Mouse (Mus musculus): ENCODE results near the gene Ddx4.
A peak's percentile ranks its signal among the peaks of the same experiment; 100 is the strongest.

Gene Ddx4

GRCm38 (mm10) chr13:112652205-112652604 is at the start of gene Ddx4:
Gene Ddx4 (minus strand): TSS chr13:112652475.
- DNase-seq (ENCODE audit: low spot score in 2 of 2) = no peak

GRCm38 (mm10) chr13:112701256-112701655 is 49.0 kb upstream of the Ddx4 start:
- DNase-seq (ENCODE audit: low spot score in 2 of 2) = no peak

GRCm38 (mm10) chr13:112695526-112696240 is 43.4 kb upstream of the Ddx4 start:
- no peak for DNase-seq (ENCODE audit: low spot score in 2 of 2)

GRCm38 (mm10) chr13:112692870-112693553 is 40.7 kb upstream of the Ddx4 start:
- DNase-seq (ENCODE audit: low spot score in 2 of 2) = no peak

GRCm38 (mm10) chr13:112686155-112686554 is 33.9 kb upstream of the Ddx4 start:
- DNase-seq (ENCODE audit: low spot score in 2 of 2) = no peak

GRCm38 (mm10) chr13:112683970-112684369 is 31.7 kb upstream of the Ddx4 start:
- no peak for DNase-seq (ENCODE audit: low spot score in 2 of 2)

- DNase-seq (ENCODE audit: low spot score in 2 of 2) = no peak
These were observed 31.0 kb upstream of the Ddx4 start for GRCm38 (mm10) chr13:112683312-112683711.

- no peak for DNase-seq (ENCODE audit: low spot score in 2 of 2)
These were observed 25.9 kb upstream of the Ddx4 start for GRCm38 (mm10) chr13:112678154-112678553.

- DNase-seq (ENCODE audit: low spot score in 2 of 2) = peak in 1 of 2 experiments; percentile 50
These were observed 21.7 kb upstream of the Ddx4 start for GRCm38 (mm10) chr13:112673899-112674447.

- no peak for DNase-seq (ENCODE audit: low spot score in 2 of 2)
These were observed 20.5 kb upstream of the Ddx4 start for GRCm38 (mm10) chr13:112672797-112673196.

- DNase-seq (ENCODE audit: low spot score in 2 of 2) = no peak
These were observed 19.4 kb upstream of the Ddx4 start for GRCm38 (mm10) chr13:112671708-112672107.

- no peak for DNase-seq (ENCODE audit: low spot score in 2 of 2)
These were observed 14.9 kb upstream of the Ddx4 start for GRCm38 (mm10) chr13:112667215-112667614.

- DNase-seq (ENCODE audit: low spot score in 2 of 2) = no peak
These were observed 14.3 kb upstream of the Ddx4 start for GRCm38 (mm10) chr13:112666433-112667024.

GRCm38 (mm10) chr13:112661687-112662086 is 9.4 kb upstream of the Ddx4 start:
- DNase-seq (ENCODE audit: low spot score in 2 of 2) = no peak

GRCm38 (mm10) chr13:112660574-112661381 is 8.5 kb upstream of the Ddx4 start, which contains the start of gene Slc38a9:
Gene Slc38a9 (plus strand): TSS chr13:112660751.
- peak; percentile 80 to 91 for DNase-seq (ENCODE audit: low spot score in 2 of 2)

- no peak for DNase-seq (ENCODE audit: low spot score in 2 of 2)
These were observed 7.8 kb upstream of the Ddx4 start for GRCm38 (mm10) chr13:112659986-112660573.

- DNase-seq (ENCODE audit: low spot score in 2 of 2) = no peak
These were observed 1.1 kb downstream of the Ddx4 start for GRCm38 (mm10) chr13:112651183-112651582.

- no peak for DNase-seq (ENCODE audit: low spot score in 2 of 2)
These were observed 6.6 kb downstream of the Ddx4 start for GRCm38 (mm10) chr13:112645529-112646186.

GRCm38 (mm10) chr13:112644996-112645395 is 7.3 kb downstream of the Ddx4 start:
- no peak for DNase-seq (ENCODE audit: low spot score in 2 of 2)

- no peak for DNase-seq (ENCODE audit: low spot score in 2 of 2)
These were observed 9.4 kb downstream of the Ddx4 start for GRCm38 (mm10) chr13:112642897-112643296.

GRCm38 (mm10) chr13:112639111-112639510 is 13.2 kb downstream of the Ddx4 start:
- DNase-seq (ENCODE audit: low spot score in 2 of 2) = no peak

Data from urinary bladder, adult 18-20 months (tissue).